Mouse (Mus musculus): ENCODE measurements around the gene Vrk2. TPM values are rescaled to one million over a fixed set of nuclear protein-coding genes. Genes with fewer than 3 reads are reported as not detected.

The Vrk2 gene
- polyA plus RNA-seq, 1 experiment from 2014 or later: 3.8 TPM

- Histone ChIP-seq H3K4me3 (no peak overlapping the region), H3K27ac (replicated peaks) (no peak overlapping the region), H3K36me3 (no peaks in the 10 kb centered on the region), H3K4me1 (replicated peaks) (no peaks in the 10 kb centered on the region), H3K9ac (no peak overlapping the region), H3K9me3 (no peaks in the 10 kb centered on the region), H3K27me3 (no peaks in the 10 kb centered on the region), H3K4me2 (no peak overlapping the region)
- no peak for ATAC-seq (ENCODE audit: low FRiP score, low read depth)
- WGBS: 93% methylated on average over 5 of the region's 5 CpGs
Measured at GRCm38 (mm10) chr11:26532994-26533827, 60.6 kb downstream of the Vrk2 start.

GRCm38 (mm10) chr11:26526861-26527260 lies 66.9 kb downstream of the Vrk2 start:
- Histone ChIP-seq H3K9ac (no peak overlapping the region), H3K4me1 (replicated peaks) (no peaks in the 10 kb centered on the region), H3K9me3 (no peaks in the 10 kb centered on the region), H3K36me3 (no peaks in the 10 kb centered on the region), H3K4me3 (no peak overlapping the region), H3K27me3 (no peaks in the 10 kb centered on the region), H3K4me2 (no peak overlapping the region), H3K27ac (replicated peaks) (no peak overlapping the region)
- ATAC-seq (ENCODE audit: low FRiP score, low read depth): no peak
- 93% methylated on average over 2 of the region's 2 CpGs for WGBS

GRCm38 (mm10) chr11:26518991-26519390 lies 74.8 kb downstream of the Vrk2 start:
- no peak overlapping the region for H3K4me3 ChIP-seq
- no peak overlapping the region for H3K9ac ChIP-seq
- H3K4me1 ChIP-seq (replicated peaks): no peaks in the 10 kb centered on the region
- WGBS: 88% methylated on average over 3 of the region's 3 CpGs
- H3K9me3 ChIP-seq: no peaks in the 10 kb centered on the region; the same call in 1 of the 2 replicates
- no peak overlapping the region for H3K27ac ChIP-seq (replicated peaks)
- no peak overlapping the region for H3K4me2 ChIP-seq
- no peaks in the 10 kb centered on the region for H3K36me3 ChIP-seq
- ATAC-seq (ENCODE audit: low FRiP score, low read depth): no peak
- H3K27me3 ChIP-seq: no peaks in the 10 kb centered on the region

- H3K27ac ChIP-seq (replicated peaks): no peak overlapping the region
- H3K36me3 ChIP-seq: no peaks in the 10 kb centered on the region
- 71% methylated on average over 2 of the region's 2 CpGs for WGBS
- no peak overlapping the region for H3K9ac ChIP-seq
- no peaks in the 10 kb centered on the region for H3K27me3 ChIP-seq
- H3K4me3 ChIP-seq: no peak overlapping the region
- H3K4me2 ChIP-seq: no peak overlapping the region
- no peaks in the 10 kb centered on the region; the same call in 1 of the 2 replicates for H3K9me3 ChIP-seq
- H3K4me1 ChIP-seq (replicated peaks): no peaks in the 10 kb centered on the region
- no peak for ATAC-seq (ENCODE audit: low FRiP score, low read depth)
Measured at GRCm38 (mm10) chr11:26516086-26516485, 77.7 kb downstream of the Vrk2 start.

- no peaks in the 10 kb centered on the region for H3K4me1 ChIP-seq (replicated peaks)
- no peak overlapping the region for H3K27ac ChIP-seq (replicated peaks)
- H3K4me2 ChIP-seq: no peak overlapping the region
- no peak overlapping the region for H3K9ac ChIP-seq
- no peak overlapping the region for H3K4me3 ChIP-seq
- H3K27me3 ChIP-seq: no peaks in the 10 kb centered on the region
- no peaks in the 10 kb centered on the region for H3K36me3 ChIP-seq
- no peaks in the 10 kb centered on the region for H3K9me3 ChIP-seq
- no peak for ATAC-seq (ENCODE audit: low FRiP score, low read depth)
Measured at GRCm38 (mm10) chr11:26513683-26514082, 80.1 kb downstream of the Vrk2 start.

GRCm38 (mm10) chr11:26495951-26496350 lies 97.8 kb downstream of the Vrk2 start:
- H3K36me3 ChIP-seq: no peaks in the 10 kb centered on the region
- H3K9ac ChIP-seq: no peak overlapping the region
- no peak overlapping the region for H3K4me2 ChIP-seq
- H3K4me1 ChIP-seq (replicated peaks): no peaks in the 10 kb centered on the region
- H3K9me3 ChIP-seq: no peaks in the 10 kb centered on the region
- H3K27me3 ChIP-seq: no peaks in the 10 kb centered on the region
- 91% methylated on average over 5 of the region's 5 CpGs for WGBS
- ATAC-seq (ENCODE audit: low FRiP score, low read depth): no peak
- H3K27ac ChIP-seq (replicated peaks): no peak overlapping the region
- no peak overlapping the region for H3K4me3 ChIP-seq

- H3K27me3 ChIP-seq: no peaks in the 10 kb centered on the region
Measured at GRCm38 (mm10) chr11:26489761-26490466, 103.9 kb downstream of the Vrk2 start.

GRCm38 (mm10) chr11:26481691-26482242 lies 112.0 kb downstream of the Vrk2 start:
- H3K27ac ChIP-seq (replicated peaks): no peak overlapping the region
- H3K9ac ChIP-seq: no peak overlapping the region
- H3K4me2 ChIP-seq: no peak overlapping the region
- H3K9me3 ChIP-seq: no peaks in the 10 kb centered on the region
- H3K36me3 ChIP-seq: no peaks in the 10 kb centered on the region
- WGBS: 77% methylated on average over 3 of the region's 3 CpGs
- no peak overlapping the region for H3K4me3 ChIP-seq
- H3K4me1 ChIP-seq (replicated peaks): no peaks in the 10 kb centered on the region
- H3K27me3 ChIP-seq: no peaks in the 10 kb centered on the region
- ATAC-seq (ENCODE audit: low FRiP score, low read depth): no peak

More at GRCm38 (mm10) chr11:26489761-26490466, 103.9 kb downstream of the Vrk2 start:
- Histone ChIP-seq H3K4me2 (no peak overlapping the region), H3K27ac (replicated peaks) (no peak overlapping the region), H3K9me3 (no peaks in the 10 kb centered on the region), H3K4me1 (replicated peaks) (no peaks in the 10 kb centered on the region), H3K9ac (no peak overlapping the region), H3K4me3 (no peak overlapping the region), H3K36me3 (no peaks in the 10 kb centered on the region)
- ATAC-seq (ENCODE audit: low FRiP score, low read depth): peak; percentile 81
- 68% methylated on average over 12 of the region's 12 CpGs for WGBS

GRCm38 (mm10) chr11:26477037-26477739 lies 116.6 kb downstream of the Vrk2 start:
- Histone ChIP-seq H3K4me1 (replicated peaks) (no peaks in the 10 kb centered on the region), H3K4me3 (no peak overlapping the region), H3K27ac (replicated peaks) (no peak overlapping the region), H3K36me3 (no peaks in the 10 kb centered on the region), H3K9me3 (no peaks in the 10 kb centered on the region), H3K27me3 (no peaks in the 10 kb centered on the region), H3K4me2 (no peak overlapping the region), H3K9ac (no peak overlapping the region)
- WGBS: 82% methylated on average over 6 of the region's 6 CpGs
- ATAC-seq (ENCODE audit: low FRiP score, low read depth): no peak

GRCm38 (mm10) chr11:26454081-26454480 lies 139.7 kb downstream of the Vrk2 start:
- Histone ChIP-seq H3K4me2 (no peak overlapping the region), H3K9me3 (no peaks in the 10 kb centered on the region), H3K27me3 (no peaks in the 10 kb centered on the region), H3K9ac (no peak overlapping the region), H3K27ac (replicated peaks) (no peak overlapping the region), H3K36me3 (no peaks in the 10 kb centered on the region), H3K4me1 (replicated peaks) (no peaks in the 10 kb centered on the region), H3K4me3 (no peak overlapping the region)
- no peak for ATAC-seq (ENCODE audit: low FRiP score, low read depth)
- WGBS: 95% methylated on average over 4 of the region's 4 CpGs

- Histone ChIP-seq H3K9ac (no peak overlapping the region), H3K4me3 (no peak overlapping the region), H3K36me3 (no peaks in the 10 kb centered on the region), H3K27me3 (no peaks in the 10 kb centered on the region), H3K4me2 (no peak overlapping the region), H3K27ac (replicated peaks) (no peak overlapping the region), H3K4me1 (replicated peaks) (no peaks in the 10 kb centered on the region), H3K9me3 (no peaks in the 10 kb centered on the region)
- ATAC-seq (ENCODE audit: low FRiP score, low read depth): no peak
- 95% methylated on average over 4 of the region's 4 CpGs for WGBS
Measured at GRCm38 (mm10) chr11:26452693-26453092, 141.1 kb downstream of the Vrk2 start.

GRCm38 (mm10) chr11:26451228-26451627 lies 142.6 kb downstream of the Vrk2 start:
- H3K4me2 ChIP-seq: no peak overlapping the region
- no peaks in the 10 kb centered on the region for H3K36me3 ChIP-seq
- no peak overlapping the region for H3K4me3 ChIP-seq
- 83% methylated on average over 2 of the region's 2 CpGs for WGBS
- no peak overlapping the region for H3K9ac ChIP-seq
- H3K4me1 ChIP-seq (replicated peaks): no peaks in the 10 kb centered on the region
- no peak for ATAC-seq (ENCODE audit: low FRiP score, low read depth)
- no peaks in the 10 kb centered on the region for H3K27me3 ChIP-seq
- H3K9me3 ChIP-seq: no peaks in the 10 kb centered on the region
- H3K27ac ChIP-seq (replicated peaks): no peak overlapping the region

Data from hindbrain, embryonic 15.5 days (tissue).